Mouse (Mus musculus): ENCODE data around the gene Sox6. TPM values are rescaled to one million over a fixed set of nuclear protein-coding genes. Genes with fewer than 3 reads are reported as not detected.

Sox6 gene
- polyA plus RNA-seq, 1 experiment from 2014 or later: 37.1 TPM

DNA sequence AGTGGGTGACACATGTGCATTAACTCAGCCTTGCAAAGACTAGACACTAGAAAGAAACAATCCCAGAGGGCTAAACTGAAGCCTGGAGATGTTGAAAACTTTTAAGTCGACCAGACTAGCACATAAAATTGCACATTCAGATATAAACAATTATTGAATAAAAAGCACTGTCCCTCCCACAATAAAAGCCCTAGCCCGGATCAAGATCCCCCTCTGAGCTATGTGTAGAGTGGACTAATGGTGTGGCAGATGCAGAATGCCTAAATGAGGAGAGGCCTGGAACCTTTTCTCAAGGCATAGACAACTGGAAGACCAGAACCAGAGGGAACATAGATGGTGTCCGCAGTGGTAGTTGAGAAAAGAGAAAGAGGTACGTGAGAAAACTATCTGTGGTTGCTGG lies 3.1 kb downstream of the Sox6 start:
- no peak overlapping the region for H3K4me3 ChIP-seq (ENCODE audit: low read depth, low read length)
- no peaks in the 10 kb centered on the region for H3K9me3 ChIP-seq (ENCODE audit: control insufficient read depth, low read length)
- no peak overlapping the region for H3K4me2 ChIP-seq
- no peak overlapping the region for H3K9ac ChIP-seq (ENCODE audit: low read depth, low read length)
- DNase-seq (ENCODE audit: low spot score): no peak
- 51% methylated on average over 4 of the region's 4 CpGs for WGBS
- peaks cover 22% of the 10 kb centered on the region for H3K4me1 ChIP-seq (replicated peaks; ENCODE audit: control insufficient read depth, insufficient read depth, low read length)
- no peak for ATAC-seq (replicated peaks; ENCODE audit: low FRiP score)
- H3K27me3 ChIP-seq (replicated peaks; ENCODE audit: control insufficient read depth, insufficient read depth, low read length): peaks cover 74% of the 10 kb centered on the region
- H3K27ac ChIP-seq (ENCODE audit: low read depth, low read length): no peak overlapping the region
- no peaks in the 10 kb centered on the region for H3K36me3 ChIP-seq (ENCODE audit: control insufficient read depth, insufficient read depth, low read length)

DNA sequence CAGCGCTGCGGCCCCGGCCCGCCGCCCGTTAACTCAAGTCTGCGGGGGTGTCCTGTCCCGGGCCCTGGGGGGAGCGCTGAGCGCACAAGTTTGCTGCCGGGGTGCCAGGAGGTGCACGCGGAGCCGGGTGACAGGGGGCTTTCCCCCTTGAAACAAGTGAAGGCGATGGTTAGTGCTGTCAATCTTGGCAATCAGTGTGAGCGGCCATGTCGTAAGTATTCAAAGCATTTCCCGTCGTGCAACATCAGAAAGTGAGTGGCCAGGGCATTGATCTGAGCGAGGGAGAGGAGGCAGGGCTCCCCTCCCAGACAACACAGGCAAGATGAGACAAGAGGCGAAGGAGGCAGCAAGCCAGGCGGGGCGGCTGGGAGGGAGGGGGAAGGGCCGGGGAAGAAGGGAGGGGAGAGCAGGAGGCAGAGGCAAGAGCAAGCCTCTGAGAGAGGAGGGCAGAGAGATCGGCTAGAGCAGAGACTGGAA lies 4.3 kb downstream of the Sox6 start:
- H3K9ac ChIP-seq (ENCODE audit: low read depth, low read length): no peak overlapping the region
- 2% methylated on average over 25 of the region's 25 CpGs for WGBS

DNA sequence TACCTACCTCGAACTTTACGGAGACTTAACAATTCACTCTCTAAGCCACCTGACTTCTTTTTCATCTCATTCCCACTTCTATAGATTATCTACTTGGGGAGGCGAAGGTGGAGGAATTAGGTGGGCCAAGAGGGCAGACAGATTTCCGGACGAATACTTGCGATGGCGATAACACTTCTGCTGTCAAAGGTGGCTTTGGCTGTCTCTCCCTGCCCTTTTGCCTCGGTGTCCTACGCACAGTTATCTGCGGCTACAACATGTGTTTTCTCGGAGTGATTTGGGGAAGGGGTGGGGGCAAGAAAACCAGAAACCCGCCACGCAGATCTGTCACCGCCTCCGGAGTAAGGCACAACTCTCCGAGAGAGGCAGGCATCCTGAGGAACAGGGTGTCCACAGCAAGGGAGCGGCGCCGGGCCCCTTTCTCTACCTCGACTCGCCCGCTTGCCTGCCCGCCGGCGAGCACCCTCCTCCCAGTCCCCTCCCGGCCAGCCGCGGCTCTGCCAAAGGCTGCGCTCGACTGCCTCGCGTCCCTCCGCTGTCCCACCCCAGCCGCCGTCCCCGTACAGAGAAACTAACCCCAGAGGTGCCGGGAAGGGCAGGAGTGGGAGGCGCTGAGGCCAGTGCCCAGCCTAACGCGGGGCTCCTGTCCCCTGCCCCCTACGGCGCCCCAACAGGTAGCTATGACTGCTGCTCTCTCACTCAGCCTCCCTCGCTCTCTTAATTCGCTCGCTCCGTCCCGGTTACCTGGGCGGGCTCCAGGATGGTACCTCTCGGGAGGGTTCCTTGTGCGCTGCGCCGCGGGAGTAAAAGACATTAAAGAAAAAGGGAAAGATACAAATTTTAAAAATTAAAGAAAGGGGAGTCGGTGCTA lies 5.0 kb downstream of the Sox6 start:
- peaks cover 18% of the 10 kb centered on the region for H3K4me1 ChIP-seq (replicated peaks; ENCODE audit: control insufficient read depth, insufficient read depth, low read length)
- under 1% methylated on average over 54 of the region's 54 CpGs for WGBS
- DNase-seq (ENCODE audit: low spot score) (peak; percentile 66), ATAC-seq (replicated peaks; ENCODE audit: low FRiP score) (peak; percentile 19; the same call in 1 of the 2 replicates)
- H3K4me2 ChIP-seq: peak overlapping the region; percentile 95
- H3K9me3 ChIP-seq (ENCODE audit: control insufficient read depth, low read length): no peaks in the 10 kb centered on the region
- H3K27ac ChIP-seq (ENCODE audit: low read depth, low read length): no peak overlapping the region
- H3K9ac ChIP-seq (ENCODE audit: low read depth, low read length): peak overlapping the region; percentile 15; the same call in 1 of the 2 replicates
- peaks cover 69% of the 10 kb centered on the region for H3K27me3 ChIP-seq (replicated peaks; ENCODE audit: control insufficient read depth, insufficient read depth, low read length)
- H3K4me3 ChIP-seq (ENCODE audit: low read depth, low read length): peak overlapping the region; percentile 62
- H3K36me3 ChIP-seq (ENCODE audit: control insufficient read depth, insufficient read depth, low read length): no peaks in the 10 kb centered on the region

More for the DNA sequence above, 4.3 kb downstream of the Sox6 start:
- H3K27me3 ChIP-seq (replicated peaks; ENCODE audit: control insufficient read depth, insufficient read depth, low read length): peaks cover 76% of the 10 kb centered on the region
- H3K9me3 ChIP-seq (ENCODE audit: control insufficient read depth, low read length): no peaks in the 10 kb centered on the region
- H3K4me2 ChIP-seq: peak overlapping the region; percentile 95
- ATAC-seq (replicated peaks; ENCODE audit: low FRiP score) (no peak), DNase-seq (ENCODE audit: low spot score) (peak; percentile 60)
- peak overlapping the region; percentile 62 for H3K4me3 ChIP-seq (ENCODE audit: low read depth, low read length)
- peaks cover 18% of the 10 kb centered on the region for H3K4me1 ChIP-seq (replicated peaks; ENCODE audit: control insufficient read depth, insufficient read depth, low read length)
- H3K27ac ChIP-seq (ENCODE audit: low read depth, low read length): no peak overlapping the region
- no peaks in the 10 kb centered on the region for H3K36me3 ChIP-seq (ENCODE audit: control insufficient read depth, insufficient read depth, low read length)

DNA sequence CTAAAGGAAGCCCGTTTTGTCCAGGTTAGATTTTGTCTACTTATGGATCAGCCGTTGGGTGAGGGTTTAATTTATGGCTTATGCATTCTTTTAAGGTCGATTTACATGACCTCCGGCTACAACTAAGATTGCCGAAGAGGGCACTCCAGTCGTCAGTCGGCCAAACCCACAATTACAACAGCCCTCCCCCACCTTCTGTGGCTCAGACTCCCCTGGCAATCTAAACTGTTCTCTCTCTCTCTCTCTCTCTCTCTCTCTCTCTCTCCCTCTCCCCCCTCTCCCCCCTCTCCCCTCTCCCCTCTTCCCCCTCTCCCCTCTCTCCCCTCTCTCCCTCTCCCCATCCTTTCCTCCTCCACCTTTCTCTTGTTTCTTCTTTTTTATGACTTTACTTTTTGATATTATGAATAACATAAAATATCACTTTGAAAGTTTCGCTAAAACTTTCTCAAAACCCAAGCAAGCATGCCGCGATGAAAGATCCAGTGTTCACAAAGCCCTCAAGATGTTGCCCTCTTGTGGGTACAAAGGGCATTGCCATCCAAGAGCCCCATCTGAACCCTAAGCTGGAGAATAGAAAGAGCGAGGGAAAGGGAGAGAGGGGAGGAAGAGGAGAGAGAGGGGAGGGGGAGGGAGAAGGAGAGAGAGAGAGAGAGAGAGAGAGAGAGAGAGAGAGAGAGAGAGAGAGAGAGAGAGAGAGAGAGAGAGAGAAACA lies 5.8 kb downstream of the Sox6 start:
- under 1% methylated on average over 11 of the region's 11 CpGs for WGBS
- peak overlapping the region; percentile 62 for H3K4me3 ChIP-seq (ENCODE audit: low read depth, low read length)
- peak; percentile 49 for DNase-seq (ENCODE audit: low spot score)
- ATAC-seq (replicated peaks; ENCODE audit: low FRiP score): peak; percentile 25; the same call in 1 of the 2 replicates
- peaks cover 18% of the 10 kb centered on the region for H3K4me1 ChIP-seq (replicated peaks; ENCODE audit: control insufficient read depth, insufficient read depth, low read length)
- H3K9ac ChIP-seq (ENCODE audit: low read depth, low read length): peak overlapping the region; percentile 73
- no peak overlapping the region for H3K27ac ChIP-seq (ENCODE audit: low read depth, low read length)
- peaks cover 61% of the 10 kb centered on the region for H3K27me3 ChIP-seq (replicated peaks; ENCODE audit: control insufficient read depth, insufficient read depth, low read length)
- peak overlapping the region; percentile 95 for H3K4me2 ChIP-seq
- H3K36me3 ChIP-seq (ENCODE audit: control insufficient read depth, insufficient read depth, low read length): no peaks in the 10 kb centered on the region
- no peaks in the 10 kb centered on the region for H3K9me3 ChIP-seq (ENCODE audit: control insufficient read depth, low read length)

DNA sequence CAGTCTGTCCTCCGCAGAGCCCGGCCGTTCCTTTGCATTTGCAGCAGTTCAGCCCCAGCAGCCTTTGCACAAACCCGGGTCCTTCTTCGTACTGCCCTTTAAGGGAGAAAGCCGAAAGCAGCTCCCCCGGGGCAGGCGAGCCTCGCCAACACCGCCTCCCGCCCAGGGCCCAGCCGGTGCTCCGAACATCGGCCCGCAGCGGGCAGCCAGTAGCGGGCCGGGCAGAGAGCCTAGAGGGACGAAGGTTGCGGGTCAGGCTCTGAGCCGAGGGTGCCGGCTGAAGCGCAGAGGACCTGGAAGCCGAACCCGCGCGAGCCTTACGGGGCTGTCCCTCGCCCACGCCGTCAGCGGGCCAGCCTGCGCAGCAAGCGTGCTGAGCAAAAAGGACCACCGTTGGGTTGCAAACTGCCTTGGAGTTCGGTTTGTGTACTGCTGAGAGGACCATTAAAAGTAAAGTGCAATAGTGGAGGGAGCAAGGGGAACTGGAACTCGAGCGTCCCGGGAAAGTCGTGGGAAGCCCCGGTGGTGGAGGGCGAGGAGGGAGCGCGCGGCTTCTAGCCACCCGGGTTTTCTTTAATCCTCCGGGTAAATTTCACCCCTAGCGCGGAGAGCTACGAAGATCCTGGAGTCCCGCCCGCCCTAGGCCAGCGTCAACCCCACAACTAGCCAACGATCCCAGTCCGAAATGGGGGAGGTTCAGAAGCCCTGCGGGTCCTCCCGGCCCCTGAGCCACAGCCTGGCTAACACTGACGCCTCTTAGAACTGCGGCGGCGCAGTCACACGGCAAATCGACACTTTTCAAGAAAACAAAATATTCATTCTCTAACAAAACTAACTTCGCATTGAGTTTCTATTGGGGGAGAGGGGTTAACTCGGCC lies 6.6 kb downstream of the Sox6 start:
- DNase-seq (ENCODE audit: low spot score) (peak; percentile 78), ATAC-seq (replicated peaks; ENCODE audit: low FRiP score) (peak; percentile 64)
- Histone ChIP-seq H3K9me3 (ENCODE audit: control insufficient read depth, low read length) (no peaks in the 10 kb centered on the region), H3K4me1 (replicated peaks; ENCODE audit: control insufficient read depth, insufficient read depth, low read length) (peaks cover 18% of the 10 kb centered on the region), H3K4me2 (peak overlapping the region; percentile 95), H3K27me3 (replicated peaks; ENCODE audit: control insufficient read depth, insufficient read depth, low read length) (peaks cover 53% of the 10 kb centered on the region), H3K4me3 (ENCODE audit: low read depth, low read length) (peak overlapping the region; percentile 62), H3K9ac (ENCODE audit: low read depth, low read length) (peak overlapping the region; percentile 73), H3K27ac (ENCODE audit: low read depth, low read length) (0 out of 2 replicates have a peak overlapping the region, but pooled peaks have one; percentile 4), H3K36me3 (ENCODE audit: control insufficient read depth, insufficient read depth, low read length) (no peaks in the 10 kb centered on the region)
- under 1% methylated on average over 65 of the region's 65 CpGs for WGBS

DNA sequence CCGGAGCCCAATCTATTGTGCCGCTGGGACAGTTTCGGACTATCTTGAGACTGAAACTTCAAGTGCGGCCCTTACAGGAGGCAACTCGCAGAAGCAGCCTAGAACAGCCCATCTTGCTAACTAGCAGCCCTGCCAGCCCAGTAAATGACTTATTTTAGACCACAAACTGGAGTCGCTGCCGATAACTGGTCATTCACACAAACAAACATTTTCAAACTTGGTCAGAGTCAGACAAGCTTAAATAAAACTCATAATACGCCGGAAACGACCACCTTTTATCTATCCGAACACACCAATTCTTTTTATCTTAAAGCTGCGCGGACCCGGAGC lies 7.2 kb downstream of the Sox6 start:
- peaks cover 18% of the 10 kb centered on the region for H3K4me1 ChIP-seq (replicated peaks; ENCODE audit: control insufficient read depth, insufficient read depth, low read length)
- DNase-seq (ENCODE audit: low spot score) (peak; percentile 69), ATAC-seq (replicated peaks; ENCODE audit: low FRiP score) (no peak)
- under 1% methylated on average over 14 of the region's 14 CpGs for WGBS
- H3K9ac ChIP-seq (ENCODE audit: low read depth, low read length): peak overlapping the region; percentile 73
- H3K9me3 ChIP-seq (ENCODE audit: control insufficient read depth, low read length): no peaks in the 10 kb centered on the region
- peak overlapping the region; percentile 95 for H3K4me2 ChIP-seq
- peaks cover 47% of the 10 kb centered on the region for H3K27me3 ChIP-seq (replicated peaks; ENCODE audit: control insufficient read depth, insufficient read depth, low read length)
- no peaks in the 10 kb centered on the region for H3K36me3 ChIP-seq (ENCODE audit: control insufficient read depth, insufficient read depth, low read length)
- H3K27ac ChIP-seq (ENCODE audit: low read depth, low read length): 0 out of 2 replicates have a peak overlapping the region, but pooled peaks have one; percentile 4
- peak overlapping the region; percentile 62 for H3K4me3 ChIP-seq (ENCODE audit: low read depth, low read length)

DNA sequence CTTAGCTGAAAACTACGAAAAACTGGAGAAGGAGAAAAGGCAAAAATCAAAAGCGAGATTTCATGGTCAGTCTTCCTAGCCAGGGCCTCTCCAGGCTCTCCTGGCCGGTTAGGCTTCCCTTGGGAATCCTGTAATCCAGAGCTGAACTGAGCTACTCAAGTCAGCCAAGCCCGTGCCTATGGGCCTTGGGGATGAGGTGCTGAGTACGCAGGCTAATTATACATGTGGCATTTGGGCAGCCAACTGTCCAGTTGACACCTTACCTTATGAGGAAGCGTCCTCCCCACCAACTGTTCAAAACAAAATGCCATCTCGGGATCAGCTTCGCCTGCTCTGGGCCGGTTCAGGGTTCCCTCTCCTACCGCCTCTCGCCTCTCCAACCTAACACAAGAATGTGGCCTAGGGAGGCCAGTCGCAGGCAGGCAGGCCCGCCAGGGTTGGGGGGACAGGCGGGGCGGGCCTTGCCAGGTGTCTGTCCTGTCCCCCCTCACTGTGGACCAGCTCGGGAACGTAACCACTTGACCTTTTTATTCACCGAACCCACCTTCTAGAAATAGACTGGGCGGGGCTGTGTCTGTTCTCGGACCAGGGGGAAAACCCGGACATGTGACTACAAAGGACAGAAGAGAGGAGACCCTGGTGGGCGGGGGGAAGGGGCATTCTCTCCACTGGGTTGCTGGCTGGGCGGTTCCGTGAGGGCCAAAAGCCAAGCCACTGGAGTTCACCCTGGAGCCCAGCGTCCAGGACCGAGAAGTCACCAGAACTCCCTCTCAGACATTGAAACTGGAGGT lies 7.8 kb downstream of the Sox6 start:
- H3K4me1 ChIP-seq (replicated peaks; ENCODE audit: control insufficient read depth, insufficient read depth, low read length): peaks cover 18% of the 10 kb centered on the region
- H3K4me2 ChIP-seq: peak overlapping the region; percentile 95
- peak overlapping the region; percentile 62 for H3K4me3 ChIP-seq (ENCODE audit: low read depth, low read length)
- 20% methylated on average over 26 of the region's 26 CpGs for WGBS
- ATAC-seq (replicated peaks; ENCODE audit: low FRiP score) (no peak), DNase-seq (ENCODE audit: low spot score) (no peak)
- peaks cover 41% of the 10 kb centered on the region for H3K27me3 ChIP-seq (replicated peaks; ENCODE audit: control insufficient read depth, insufficient read depth, low read length)
- no peaks in the 10 kb centered on the region for H3K9me3 ChIP-seq (ENCODE audit: control insufficient read depth, low read length)
- H3K27ac ChIP-seq (ENCODE audit: low read depth, low read length): no peak overlapping the region
- peak overlapping the region; percentile 73 for H3K9ac ChIP-seq (ENCODE audit: low read depth, low read length)
- no peaks in the 10 kb centered on the region for H3K36me3 ChIP-seq (ENCODE audit: control insufficient read depth, insufficient read depth, low read length)

Data from liver, embryonic 11.5 days (tissue).